Mouse (Mus musculus) stomach, embryonic 16.5 days (tissue): Measurements from ENCODE around the gene Mgea5. TPM values are rescaled to one million over a fixed set of nuclear protein-coding genes. Genes with fewer than 3 reads are reported as not detected.
A peak's percentile ranks its signal among the peaks of the same experiment; 100 is the strongest.
"Not testable (repeated sequence)": the region's sequence is repeated elsewhere in the genome, so short reads cannot be mapped to it uniquely, and the experiment has no call there.

ENCODE experiments used
- ATAC-seq: fragments of 200-750 bp; cut with Nextera tagmentation; 2 replicates; pipeline ENCODE4 v1.8.0; 2017; ENCODE audit warnings: moderate number of reproducible peaks, moderate TSS enrichment; ENCODE audit not compliant: insufficient read depth, low FRiP score
- H3K27ac ChIP-seq: fragments of 300-500 bp; sonication (generic); 2 replicates; pipeline ENCODE4 v1.5.1; 2014; ENCODE audit warnings: low read length
- H3K27me3 ChIP-seq: fragments of 300-500 bp; sonication (generic); 2 replicates; pipeline ENCODE4 v1.6.1; 2014; ENCODE audit warnings: low read length, control low read depth, mixed read lengths; ENCODE audit not compliant: control insufficient read depth, insufficient read depth
- H3K36me3 ChIP-seq: fragments of 300-500 bp; sonication (generic); 2 replicates; pipeline ENCODE4 v1.6.1; 2014; ENCODE audit warnings: low read length; ENCODE audit not compliant: control insufficient read depth, insufficient read depth
- H3K4me1 ChIP-seq: fragments of 300-500 bp; sonication (generic); 2 replicates; pipeline ENCODE4 v1.6.1; 2014; ENCODE audit warnings: low read length, control low read depth, mixed read lengths; ENCODE audit not compliant: control insufficient read depth, insufficient read depth
- H3K4me2 ChIP-seq: fragments of 300-500 bp; sonication (generic); 2 replicates; pipeline ENCODE4 v1.6.1; 2014; ENCODE audit warnings: low read depth, low read length, mixed read lengths
- H3K4me3 ChIP-seq: fragments of 300-500 bp; sonication (generic); replicated peaks from 2 replicates; pipeline ENCODE4 v1.5.1; 2014; ENCODE audit warnings: mild to moderate bottlenecking, low read length
- H3K9ac ChIP-seq: fragments of 300-500 bp; sonication (generic); 2 replicates; pipeline ENCODE4 v1.6.1; 2014; ENCODE audit warnings: low read length
- H3K9me3 ChIP-seq: fragments of 300-500 bp; sonication (generic); replicated peaks from 2 replicates; pipeline ENCODE4 v1.6.1; 2016; ENCODE audit warnings: low read length, control low read depth; ENCODE audit not compliant: control insufficient read depth
- WGBS: fragments of 180-500 bp; shearing (Covaris S2); extraction: QIAGEN DNeasy Blood & Tissue Kit; methylation state at CpG from one replicate; pipeline ENCODE4 v1.1.7; 2014; 5-methylcytosine and 5-hydroxymethylcytosine counted together
- polyA plus RNA-seq: library from polyadenylated mRNA; unstranded; fragments of >200 nt; fragmentation: Nextera tagmentation; extraction: Ambion mirVana; gene quantifications from 2 replicates; pipeline ENCODE4 v1.2.1, GENCODE M21; 2015

The Mgea5 gene
- polyA plus RNA-seq, 1 experiment from 2014 or later: 40.5 TPM

- ATAC-seq: peak; percentile 69
- H3K9ac ChIP-seq: peak within 1 kb of the TSS; percentile 64
- under 1% methylated on average over 28 of the region's 29 CpGs for WGBS
- no peak within 1 kb of the TSS; the same call in 1 of the 2 replicates for H3K27ac ChIP-seq
- peak within 1 kb of the TSS; percentile 73 for H3K4me2 ChIP-seq
- no peaks in the 10 kb centered on the region for H3K36me3 ChIP-seq
- H3K4me1 ChIP-seq: peaks cover 39% of the 10 kb centered on the region
- no peaks in the 10 kb centered on the region; the same call in 1 of the 2 replicates for H3K27me3 ChIP-seq
- peak within 1 kb of the TSS; percentile 44 for H3K4me3 ChIP-seq
- no peaks in the 10 kb centered on the region for H3K9me3 ChIP-seq
Observed at GRCm38 (mm10) chr19:45815831-45816405, 32.3 kb upstream of the Mgea5 start, which contains the start of gene Kcnip2. Gene Kcnip2, minus strand, starts transcription at chr19:45816061.

DNA sequence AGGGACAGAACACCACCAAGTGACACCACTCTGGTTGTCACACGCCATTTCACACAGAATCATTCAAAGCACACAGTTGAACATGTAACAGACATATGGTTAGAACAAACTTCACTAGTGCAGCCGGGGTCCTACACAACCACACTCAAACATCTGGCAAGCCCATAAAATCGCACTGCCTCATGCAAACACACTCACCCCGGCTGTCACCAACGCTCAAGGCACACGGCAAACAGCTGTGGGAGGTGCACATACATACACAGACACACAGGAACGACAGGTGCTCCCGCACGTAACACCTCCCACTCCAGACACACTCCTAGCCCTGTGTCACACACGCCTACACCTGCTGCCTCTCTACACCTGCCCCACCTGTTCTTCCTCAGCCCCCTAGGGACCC lies 31.5 kb upstream of the Mgea5 start:
- Histone ChIP-seq H3K4me3 (peak overlapping the region; percentile 44; the same call in 1 of the 2 replicates), H3K4me1 (peaks cover 39% of the 10 kb centered on the region), H3K36me3 (no peaks in the 10 kb centered on the region), H3K9me3 (no peaks in the 10 kb centered on the region), H3K4me2 (peak overlapping the region; percentile 73), H3K9ac (peak overlapping the region; percentile 64; the same call in 1 of the 2 replicates), H3K27me3 (no peaks in the 10 kb centered on the region; the same call in 1 of the 2 replicates), H3K27ac (no peak overlapping the region)
- 58% methylated on average over 10 of the region's 10 CpGs for WGBS
- no peak for ATAC-seq

DNA sequence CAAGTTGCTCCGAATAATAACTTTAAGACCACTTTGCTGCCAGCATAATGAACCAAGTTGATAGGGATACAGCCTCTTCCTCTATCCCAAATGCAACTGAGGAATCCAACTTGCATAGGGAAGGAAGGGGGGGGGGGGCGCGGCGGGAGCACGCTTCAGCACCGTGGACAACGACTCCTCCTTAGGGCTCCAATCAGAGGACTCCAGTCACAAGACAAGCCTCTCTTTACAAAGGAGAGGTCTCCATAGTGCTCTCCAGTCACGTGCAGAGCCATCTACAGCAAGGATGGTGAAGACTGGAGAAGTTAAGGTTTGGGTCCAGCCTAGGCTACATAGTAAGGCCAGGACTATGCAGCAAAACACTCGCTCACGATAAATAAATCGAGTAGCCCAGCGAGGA lies 30.2 kb upstream of the Mgea5 start:
- Histone ChIP-seq H3K36me3 (no peaks in the 10 kb centered on the region), H3K27me3 (no peaks in the 10 kb centered on the region; the same call in 1 of the 2 replicates), H3K9ac (no peak overlapping the region), H3K4me2 (no peak overlapping the region), H3K9me3 (no peaks in the 10 kb centered on the region), H3K4me1 (peaks cover 39% of the 10 kb centered on the region), H3K27ac (no peak overlapping the region), H3K4me3 (no peak overlapping the region)
- 11% methylated on average over 12 of the region's 12 CpGs for WGBS
- ATAC-seq: no peak

- 7% methylated on average over 11 of the region's 11 CpGs for WGBS
- peaks cover 38% of the 10 kb centered on the region for H3K4me1 ChIP-seq
- peak; percentile 12; the same call in 1 of the 2 replicates for ATAC-seq
- no peaks in the 10 kb centered on the region for H3K36me3 ChIP-seq
- no peak overlapping the region for H3K4me2 ChIP-seq
- no peak overlapping the region for H3K9ac ChIP-seq
- H3K27me3 ChIP-seq: no peaks in the 10 kb centered on the region; the same call in 1 of the 2 replicates
- no peak overlapping the region for H3K4me3 ChIP-seq
- no peak overlapping the region for H3K27ac ChIP-seq
- no peaks in the 10 kb centered on the region for H3K9me3 ChIP-seq
Observed at GRCm38 (mm10) chr19:45813263-45813662, 29.6 kb upstream of the Mgea5 start.

- Histone ChIP-seq H3K27ac (no peak overlapping the region), H3K9ac (no peak overlapping the region), H3K27me3 (no peaks in the 10 kb centered on the region; the same call in 1 of the 2 replicates), H3K4me3 (peak overlapping the region; percentile 29; the same call in 1 of the 2 replicates), H3K9me3 (no peaks in the 10 kb centered on the region), H3K36me3 (no peaks in the 10 kb centered on the region), H3K4me2 (peak overlapping the region; percentile 48), H3K4me1 (peaks cover 33% of the 10 kb centered on the region)
- 13% methylated on average over 8 of the region's 8 CpGs for WGBS
- no peak for ATAC-seq
Observed at GRCm38 (mm10) chr19:45812673-45813252, 29.1 kb upstream of the Mgea5 start.

DNA sequence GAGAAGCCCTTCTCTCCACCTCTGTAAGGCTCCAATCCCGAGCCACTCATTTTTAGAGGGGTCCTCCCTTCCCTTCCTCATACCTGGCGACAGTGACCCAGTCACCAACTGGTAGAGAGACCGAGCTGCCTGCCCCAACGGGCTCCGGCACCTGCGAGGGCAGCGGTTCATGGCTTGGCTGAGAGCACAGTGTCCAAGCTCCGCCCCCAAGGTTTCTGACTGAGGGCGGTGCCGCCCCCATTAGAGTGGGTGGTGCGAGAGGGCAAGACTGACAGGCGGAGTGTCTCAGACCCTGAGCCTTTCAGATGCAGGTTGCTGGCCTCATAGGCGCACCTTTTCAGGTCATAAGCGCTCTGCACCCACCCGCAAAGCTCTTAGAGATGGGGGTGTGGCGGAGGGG lies 28.5 kb upstream of the Mgea5 start:
- 2% methylated on average over 16 of the region's 16 CpGs for WGBS
- H3K4me1 ChIP-seq: peaks cover 29% of the 10 kb centered on the region
- H3K4me2 ChIP-seq: peak overlapping the region; percentile 48
- no peaks in the 10 kb centered on the region for H3K36me3 ChIP-seq
- H3K9ac ChIP-seq: no peak overlapping the region
- H3K27ac ChIP-seq: no peak overlapping the region
- no peak; the same call in 1 of the 2 replicates for ATAC-seq
- H3K4me3 ChIP-seq: peak overlapping the region; percentile 29
- H3K27me3 ChIP-seq: no peaks in the 10 kb centered on the region; the same call in 1 of the 2 replicates
- H3K9me3 ChIP-seq: no peaks in the 10 kb centered on the region

DNA sequence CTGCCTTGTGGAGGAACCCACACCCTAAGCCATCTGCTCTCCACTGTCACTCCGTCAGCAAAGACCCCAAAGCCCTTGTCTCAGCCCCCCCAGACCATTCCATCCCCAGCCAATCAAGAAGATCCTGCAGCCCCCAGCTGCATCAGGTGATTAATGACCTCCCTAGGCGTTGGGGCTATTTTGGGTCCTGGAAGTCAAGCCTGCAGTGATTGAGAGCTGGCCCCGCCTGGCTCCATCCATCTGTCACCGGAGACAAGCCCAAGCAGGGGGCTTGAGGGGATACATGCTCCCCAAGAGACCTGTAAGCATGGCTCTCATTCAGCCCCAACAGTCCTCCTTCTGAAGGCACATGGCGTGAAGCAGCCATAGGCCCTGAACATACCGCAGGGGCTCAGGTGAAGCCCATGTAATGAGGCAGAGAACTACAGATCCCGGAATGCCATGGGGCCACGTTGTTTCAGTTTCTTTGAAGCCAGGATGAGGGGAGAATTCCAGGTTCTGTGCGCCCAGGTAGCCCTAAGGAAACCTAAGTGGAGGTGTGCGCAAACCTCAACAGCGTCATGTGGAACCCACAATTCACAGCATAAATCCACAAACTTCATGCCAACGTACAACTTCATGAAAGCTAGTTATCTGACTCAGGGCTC lies 27.5 kb upstream of the Mgea5 start:
- no peak for ATAC-seq
- H3K27me3 ChIP-seq: no peaks in the 10 kb centered on the region; the same call in 1 of the 2 replicates
- H3K9me3 ChIP-seq: no peaks in the 10 kb centered on the region
- H3K4me1 ChIP-seq: peaks cover 20% of the 10 kb centered on the region
- H3K27ac ChIP-seq: no peak overlapping the region
- WGBS: 61% methylated on average over 12 of the region's 12 CpGs
- no peak overlapping the region for H3K4me2 ChIP-seq
- no peaks in the 10 kb centered on the region for H3K36me3 ChIP-seq
- H3K9ac ChIP-seq: no peak overlapping the region
- no peak overlapping the region for H3K4me3 ChIP-seq

DNA sequence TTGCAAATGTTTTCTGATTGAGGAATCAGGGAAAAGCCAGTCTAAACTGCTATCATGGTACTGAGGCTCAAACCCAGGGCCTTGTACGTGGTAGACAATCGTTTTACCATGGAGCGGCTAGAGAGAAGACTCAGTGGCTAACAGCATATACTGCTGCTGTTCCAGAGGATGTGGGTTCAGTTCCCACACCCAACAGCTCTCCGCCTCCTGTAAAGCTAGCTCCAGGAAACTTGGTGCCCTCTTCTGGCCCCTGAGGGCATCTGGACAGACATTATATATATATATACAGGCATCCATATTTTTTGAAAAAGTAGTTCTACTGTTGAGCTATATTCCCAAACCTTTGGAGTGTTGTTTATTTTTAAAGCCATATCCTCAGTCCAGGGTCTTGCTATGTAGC lies 24.1 kb upstream of the Mgea5 start:
- no peaks in the 10 kb centered on the region for H3K36me3 ChIP-seq
- no peaks in the 10 kb centered on the region for H3K9me3 ChIP-seq
- H3K9ac ChIP-seq: no peak overlapping the region
- no peak for ATAC-seq
- H3K27ac ChIP-seq: no peak overlapping the region
- no peak overlapping the region for H3K4me2 ChIP-seq
- no peaks in the 10 kb centered on the region for H3K27me3 ChIP-seq
- WGBS: 89% methylated on average over 4 of the region's 4 CpGs
- no peak overlapping the region for H3K4me3 ChIP-seq
- peaks cover 6% of the 10 kb centered on the region for H3K4me1 ChIP-seq

GRCm38 (mm10) chr19:45805817-45806216 lies 22.2 kb upstream of the Mgea5 start:
- H3K9ac ChIP-seq, H3K27ac ChIP-seq, H3K4me1 ChIP-seq, H3K4me3 ChIP-seq, H3K9me3 ChIP-seq, H3K36me3 ChIP-seq, H3K4me2 ChIP-seq, ATAC-seq, H3K27me3 ChIP-seq: not testable (repeated sequence)
- WGBS: 91% methylated on average over 6 of the region's 6 CpGs
